Mouse (Mus musculus) lung, postnatal 0 days (tissue): ENCODE results near the gene Huwe1.

Experiments used
- CTCF ChIP-seq: IDR thresholded peaks from 2 replicates; pipeline ENCODE4 v1.5.1; 2016; ENCODE audit warnings: antibody characterized with exemption, mild to moderate bottlenecking
- EP300 ChIP-seq: IDR thresholded peaks from 2 replicates; pipeline ENCODE4 v1.6.1; 2016; ENCODE audit warnings: antibody characterized with exemption, mild to moderate bottlenecking, control low read depth

DNA sequence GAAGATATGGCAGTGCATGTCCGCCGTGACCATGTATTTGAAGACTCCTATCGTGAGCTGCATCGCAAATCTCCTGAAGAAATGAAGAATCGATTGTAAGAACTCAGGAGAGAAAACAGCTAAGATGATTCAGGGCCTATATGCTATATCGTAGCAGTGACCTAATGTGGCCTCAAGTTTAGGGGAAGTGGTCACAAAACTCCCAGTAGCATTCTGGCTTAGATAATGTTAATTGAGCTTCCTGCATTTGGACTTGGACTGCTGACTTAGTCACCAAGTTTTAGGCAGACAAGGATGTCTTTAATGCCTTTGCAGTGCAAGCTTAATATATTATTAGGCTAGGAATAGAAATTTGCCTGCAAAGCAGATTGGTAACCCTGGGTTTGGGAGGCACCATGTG lies 128.8 kb downstream of the Huwe1 start:
- TF ChIP-seq CTCF, result no peak
- no peak for TF ChIP-seq EP300
